Mouse (Mus musculus) MEL (cell line): ENCODE data around the gene Med6. TPM values are rescaled to one million over a fixed set of nuclear protein-coding genes. Genes with fewer than 3 reads are reported as not detected.

Experiments used
- DNase-seq: peaks from one replicate; pipeline ENCODE4 v3.0.0; 2011; ENCODE audit warnings: low read depth, low spot score
- H3K27ac ChIP-seq: 2 replicates; pipeline ENCODE4 v1.5.1; 2012; ENCODE audit warnings: low read depth, mild to moderate bottlenecking, control low read depth, low read length, moderate library complexity; ENCODE audit not compliant: control insufficient read depth
- H3K27me3 ChIP-seq, 2 experiments: fragments of 150-350 bp in 1 of 2; sonication (generic) in 1 of 2; 2 replicates each; pipeline ENCODE4 v1.6.1; 2012; ENCODE audit warnings: low read length in 2 of 2, mild to moderate bottlenecking in 2 of 2, improper control_type of control experiment in 1 of 2, moderate library complexity in 1 of 2; ENCODE audit not compliant: insufficient read depth in 2 of 2, control insufficient read depth in 1 of 2
- H3K36me3 ChIP-seq, 2 experiments: 2 replicates each; pipeline ENCODE4 v1.6.1; 2012 to 2014; ENCODE audit warnings: low read length in 2 of 2, improper control_type of control experiment in 1 of 2, inconsistent platforms in 1 of 2, mild to moderate bottlenecking in 1 of 2; ENCODE audit not compliant: insufficient read depth in 2 of 2, control insufficient read depth in 1 of 2
- H3K4me1 ChIP-seq, 2 experiments: fragments of 150-350 bp in 1 of 2; sonication (generic) in 1 of 2; 2 replicates each; pipeline ENCODE4 v1.6.1; 2012; ENCODE audit warnings: low read length in 2 of 2, improper control_type of control experiment in 1 of 2, mild to moderate bottlenecking in 1 of 2; ENCODE audit not compliant: insufficient read depth in 2 of 2, control insufficient read depth in 1 of 2
- H3K4me3 ChIP-seq, 2 experiments: fragments of 150-350 bp in 1 of 2; sonication (generic) in 1 of 2; 2 replicates each; pipeline ENCODE4 v1.5.1; 2012; ENCODE audit warnings: low read depth in 2 of 2, low read length in 2 of 2, mild to moderate bottlenecking in 2 of 2, moderate library complexity in 2 of 2, control low read depth in 1 of 2, improper control_type of control experiment in 1 of 2; ENCODE audit not compliant: control insufficient read depth in 1 of 2, insufficient read depth in 1 of 2
- H3K79me2 ChIP-seq: 2 replicates; pipeline ENCODE4 v1.6.1; 2012; ENCODE audit warnings: mild to moderate bottlenecking, low read length, moderate library complexity; ENCODE audit not compliant: control insufficient read depth, poor library complexity, insufficient read depth
- H3K9ac ChIP-seq: 2 replicates; pipeline ENCODE4 v1.6.1; 2012; ENCODE audit warnings: low read depth, mild to moderate bottlenecking, control low read depth, low read length, moderate library complexity; ENCODE audit not compliant: control insufficient read depth, poor library complexity, severe bottlenecking
- H3K9me3 ChIP-seq: fragments of 150-350 bp; sonication (generic); replicated peaks from 2 replicates; pipeline ENCODE4 v1.6.1; 2012; ENCODE audit warnings: mild to moderate bottlenecking, low read length, improper control_type of control experiment, moderate library complexity; ENCODE audit not compliant: insufficient read depth
- ELF1 ChIP-seq: IDR thresholded peaks from 2 replicates; pipeline ENCODE4 v1.6.1; 2014; ENCODE audit warnings: low read depth, mild to moderate bottlenecking, inconsistent platforms, low read length, improper control_type of control experiment, moderate library complexity
- EP300 ChIP-seq, 2 experiments: IDR thresholded peaks; 2 replicates each; pipeline ENCODE4 v1.6.1; 2011; ENCODE audit warnings: improper control_type of control experiment in 2 of 2, low read length in 2 of 2, low read depth in 1 of 2, mild to moderate bottlenecking in 1 of 2
- ETS1 ChIP-seq: IDR thresholded peaks from 2 replicates; pipeline ENCODE4 v1.6.1; 2012; ENCODE audit warnings: low read depth, mild to moderate bottlenecking, inconsistent platforms, low read length, improper control_type of control experiment, moderate library complexity
- GABPA ChIP-seq: IDR thresholded peaks from 2 replicates; pipeline ENCODE4 v1.6.1; 2012; ENCODE audit warnings: low read depth, mild to moderate bottlenecking, inconsistent platforms, low read length, improper control_type of control experiment, moderate library complexity
- GATA1 ChIP-seq: IDR thresholded peaks from 2 replicates; pipeline ENCODE4 v1.6.1; 2011; ENCODE audit warnings: low read depth, low read length, improper control_type of control experiment
- HCFC1 ChIP-seq: IDR thresholded peaks from 2 replicates; pipeline ENCODE4 v1.6.1; 2012; ENCODE audit warnings: low read depth, mild to moderate bottlenecking, inconsistent platforms, low read length, improper control_type of control experiment, moderate library complexity
- JUND ChIP-seq: IDR thresholded peaks from 2 replicates; pipeline ENCODE4 v1.6.1; 2011; ENCODE audit warnings: low read depth, mild to moderate bottlenecking, improper control_type of control experiment, low read length
- KAT2A ChIP-seq: conservative IDR thresholded peaks from 2 replicates; pipeline ENCODE4 v1.6.1; 2012; ENCODE audit warnings: low read depth, low read length, improper control_type of control experiment, inconsistent platforms
- MYC ChIP-seq: IDR thresholded peaks from 2 replicates; pipeline ENCODE4 v1.6.1; 2011; ENCODE audit warnings: low read depth, mild to moderate bottlenecking, low read length, improper control_type of control experiment, moderate library complexity
- NRF1 ChIP-seq: IDR thresholded peaks from 2 replicates; pipeline ENCODE4 v1.6.1; 2014; ENCODE audit warnings: low read depth, mild to moderate bottlenecking, inconsistent platforms, low read length, improper control_type of control experiment, moderate library complexity; ENCODE audit not compliant: poor library complexity, insufficient read depth, severe bottlenecking
- RCOR1 ChIP-seq: IDR thresholded peaks from 2 replicates; pipeline ENCODE4 v1.6.1; 2012; ENCODE audit warnings: low read depth, mild to moderate bottlenecking, inconsistent platforms, low read length, improper control_type of control experiment
- SMC3 ChIP-seq: IDR thresholded peaks from 2 replicates; pipeline ENCODE4 v1.6.1; 2011; ENCODE audit warnings: low read depth, low read length, improper control_type of control experiment
- TAL1 ChIP-seq: IDR thresholded peaks from 2 replicates; pipeline ENCODE4 v1.6.1; 2012; ENCODE audit warnings: mild to moderate bottlenecking, inconsistent platforms, low read length, moderate library complexity, mixed read lengths
- TCF12 ChIP-seq: IDR thresholded peaks from 2 replicates; pipeline ENCODE4 v1.6.1; 2014; ENCODE audit warnings: low read depth, mild to moderate bottlenecking, inconsistent platforms, low read length, improper control_type of control experiment, moderate library complexity
- UBTF ChIP-seq: IDR thresholded peaks from 2 replicates; pipeline ENCODE4 v1.6.1; 2012; ENCODE audit warnings: low read depth, mild to moderate bottlenecking, inconsistent platforms, low read length, improper control_type of control experiment, moderate library complexity, borderline replicate concordance; ENCODE audit not compliant: insufficient read depth
- USF1 ChIP-seq: IDR thresholded peaks from 2 replicates; pipeline ENCODE4 v1.6.1; 2014; ENCODE audit warnings: low read depth, mild to moderate bottlenecking, inconsistent platforms, low read length, improper control_type of control experiment, moderate library complexity
- ZC3H11A ChIP-seq: IDR thresholded peaks from 2 replicates; pipeline ENCODE4 v1.6.1; 2012; ENCODE audit warnings: low read depth, mild to moderate bottlenecking, inconsistent platforms, low read length, improper control_type of control experiment
- ZMIZ1 ChIP-seq: IDR thresholded peaks from 2 replicates; pipeline ENCODE4 v1.6.1; 2012; ENCODE audit warnings: low read depth, mild to moderate bottlenecking, inconsistent platforms, low read length, improper control_type of control experiment, moderate library complexity
- polyA plus RNA-seq, 2 experiments: library from polyadenylated mRNA; stranded (reverse) in 1 of 2; unstranded in 1 of 2; fragments of >175 nt in 1 of 2; fragments of >200 nt in 1 of 2; gene quantifications; 2 replicates each; pipeline versions ENCODE4 v1.2.1 to v1.2.4; 2012; ENCODE audit warnings: low replicate concordance in 2 of 2, low read depth in 1 of 2; ENCODE audit not compliant: insufficient read length in 2 of 2, insufficient read depth in 1 of 2, missing spikeins in 1 of 2
- total RNA-seq: library from RNA; depleted of rRNA; stranded (reverse); fragments of 300-350 nt; gene quantifications from 2 replicates; pipeline ENCODE4 v1.2.3, GENCODE M21; 2012

Med6 gene
- total and polyA plus RNA-seq, 3 experiments, result 44.4 to 49.2 TPM; not detected in 1

DNA sequence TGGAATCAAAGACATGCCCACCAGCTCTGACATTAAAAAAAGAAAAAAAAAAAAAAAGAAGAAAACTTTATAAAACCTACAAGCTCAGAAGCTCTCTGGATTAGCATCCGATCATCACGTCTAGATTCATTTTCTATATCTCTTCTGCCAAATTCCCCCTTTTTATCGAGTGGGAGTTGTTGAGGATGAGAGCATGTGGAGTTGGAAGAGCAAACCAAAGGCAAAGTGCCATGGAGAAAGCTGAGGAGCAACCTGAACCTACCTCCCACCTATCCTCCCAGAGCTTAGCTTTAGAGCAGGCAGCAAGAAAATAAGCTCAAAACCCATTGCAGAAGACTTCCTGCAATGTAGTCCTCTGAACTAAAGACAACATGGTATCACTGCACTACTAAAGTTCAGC is 30.6 kb downstream of the Med6 start:
- Histone ChIP-seq H3K27ac (no peak overlapping the region), H3K9me3 (no peaks in the 10 kb centered on the region), H3K4me3 (no peak overlapping the region), H3K9ac (no peak overlapping the region), H3K27me3 (no peaks in the 10 kb centered on the region), H3K36me3 (peaks cover 0 to 7% of the 10 kb centered on the region in 2 experiments; a peak in 2 of 4 replicates), H3K4me1 (0 out of 4 replicates have a peak, but pooled peaks cover 0 to 5% of the 10 kb centered on the region in 2 experiments), H3K79me2 (no peaks in the 10 kb centered on the region)
- DNase-seq, result no peak
- no peak for TF ChIP-seq NRF1
- TF ChIP-seq TCF12, result no peak
- no peak for TF ChIP-seq ELF1
- TF ChIP-seq HCFC1, result no peak
- TF ChIP-seq KAT2A, result no peak
- TF ChIP-seq EP300 (IDR thresholded peaks at IDR 0.05; ENCODE audit: low read depth in 1 of 2, low read length in 2 of 2), result no peak
- TF ChIP-seq GATA1, result no peak
- TF ChIP-seq ZC3H11A, result no peak

- DNase-seq, result no peak
- Histone ChIP-seq H3K9me3 (no peaks in the 10 kb centered on the region), H3K36me3 (peaks cover 0 to 8% of the 10 kb centered on the region in 2 experiments; a peak in 2 of 4 replicates)
- no peak for TF ChIP-seq NRF1
- no peak for TF ChIP-seq ZMIZ1
- no peak for TF ChIP-seq ZC3H11A
- TF ChIP-seq, all 39 proteins: peak for 0
- H3K27me3 ChIP-seq, result no peaks in the 10 kb centered on the region
- H3K79me2 ChIP-seq, result no peaks in the 10 kb centered on the region
- H3K9ac ChIP-seq, result no peak overlapping the region
- no peak overlapping the region for H3K4me3 ChIP-seq
- peaks cover 4 to 5% of the 10 kb centered on the region in 2 experiments; a peak in 3 of 4 replicates for H3K4me1 ChIP-seq
- no peak overlapping the region for H3K27ac ChIP-seq
Observed at GRCm38 (mm10) chr12:81549286-81549685, 45.5 kb downstream of the Med6 start.

- Histone ChIP-seq H3K79me2 (no peaks in the 10 kb centered on the region), H3K4me1 (peaks cover 4 to 5% of the 10 kb centered on the region in 2 experiments; a peak in 3 of 4 replicates), H3K27me3 (no peaks in the 10 kb centered on the region), H3K9me3 (no peaks in the 10 kb centered on the region), H3K27ac (no peak overlapping the region), H3K36me3 (peaks cover 0 to 8% of the 10 kb centered on the region in 2 experiments; a peak in 2 of 4 replicates), H3K9ac (no peak overlapping the region), H3K4me3 (peak overlapping the region in 1 of 2 experiments; percentile 7; a peak in 1 of 4 replicates)
- DNase-seq, result peak; percentile 53
- peak; percentile 17 to 57; a peak in 3 of 4 replicates for TF ChIP-seq EP300 (IDR thresholded peaks at IDR 0.05; ENCODE audit: low read depth in 1 of 2, low read length in 2 of 2)
- no peak for TF ChIP-seq SMC3
- no peak for TF ChIP-seq GABPA
- TF ChIP-seq JUND, result no peak
- no peak for TF ChIP-seq ETS1
- peak; percentile 41 for TF ChIP-seq GATA1
- TF ChIP-seq MYC, result no peak
- TF ChIP-seq USF1, result no peak
- no peak for TF ChIP-seq UBTF
- TF ChIP-seq HCFC1, result no peak
- TF ChIP-seq RCOR1, result peak; percentile 85
- TF ChIP-seq TAL1, result peak; percentile 26; the same call in 1 of the 2 replicates
Observed at GRCm38 (mm10) chr12:81547163-81547562, 47.6 kb downstream of the Med6 start.
